Mouse (Mus musculus) MEL (cell line): ENCODE measurements around the gene Sv2b. TPM values are rescaled to one million over a fixed set of nuclear protein-coding genes. Genes with fewer than 3 reads are reported as not detected.

Experiments used
- DNase-seq: peaks from one replicate; pipeline ENCODE4 v3.0.0; 2011; ENCODE audit warnings: low read depth, low spot score
- H3K27ac ChIP-seq: 2 replicates; pipeline ENCODE4 v1.5.1; 2012; ENCODE audit warnings: low read depth, mild to moderate bottlenecking, control low read depth, low read length, moderate library complexity; ENCODE audit not compliant: control insufficient read depth
- H3K27me3 ChIP-seq, 2 experiments: fragments of 150-350 bp in 1 of 2; sonication (generic) in 1 of 2; 2 replicates each; pipeline ENCODE4 v1.6.1; 2012; ENCODE audit warnings: low read length in 2 of 2, mild to moderate bottlenecking in 2 of 2, improper control_type of control experiment in 1 of 2, moderate library complexity in 1 of 2; ENCODE audit not compliant: insufficient read depth in 2 of 2, control insufficient read depth in 1 of 2
- H3K36me3 ChIP-seq, 2 experiments: 2 replicates each; pipeline ENCODE4 v1.6.1; 2012 to 2014; ENCODE audit warnings: low read length in 2 of 2, improper control_type of control experiment in 1 of 2, inconsistent platforms in 1 of 2, mild to moderate bottlenecking in 1 of 2; ENCODE audit not compliant: insufficient read depth in 2 of 2, control insufficient read depth in 1 of 2
- H3K4me1 ChIP-seq, 2 experiments: fragments of 150-350 bp in 1 of 2; sonication (generic) in 1 of 2; 2 replicates each; pipeline ENCODE4 v1.6.1; 2012; ENCODE audit warnings: low read length in 2 of 2, improper control_type of control experiment in 1 of 2, mild to moderate bottlenecking in 1 of 2; ENCODE audit not compliant: insufficient read depth in 2 of 2, control insufficient read depth in 1 of 2
- H3K4me3 ChIP-seq, 2 experiments: fragments of 150-350 bp in 1 of 2; sonication (generic) in 1 of 2; 2 replicates each; pipeline ENCODE4 v1.5.1; 2012; ENCODE audit warnings: low read depth in 2 of 2, low read length in 2 of 2, mild to moderate bottlenecking in 2 of 2, moderate library complexity in 2 of 2, control low read depth in 1 of 2, improper control_type of control experiment in 1 of 2; ENCODE audit not compliant: control insufficient read depth in 1 of 2, insufficient read depth in 1 of 2
- H3K79me2 ChIP-seq: 2 replicates; pipeline ENCODE4 v1.6.1; 2012; ENCODE audit warnings: mild to moderate bottlenecking, low read length, moderate library complexity; ENCODE audit not compliant: control insufficient read depth, poor library complexity, insufficient read depth
- H3K9ac ChIP-seq: 2 replicates; pipeline ENCODE4 v1.6.1; 2012; ENCODE audit warnings: low read depth, mild to moderate bottlenecking, control low read depth, low read length, moderate library complexity; ENCODE audit not compliant: control insufficient read depth, poor library complexity, severe bottlenecking
- H3K9me3 ChIP-seq: fragments of 150-350 bp; sonication (generic); replicated peaks from 2 replicates; pipeline ENCODE4 v1.6.1; 2012; ENCODE audit warnings: mild to moderate bottlenecking, low read length, improper control_type of control experiment, moderate library complexity; ENCODE audit not compliant: insufficient read depth
- CHD1 ChIP-seq: IDR thresholded peaks from 2 replicates; pipeline ENCODE4 v1.6.1; 2012; ENCODE audit warnings: low read depth, mild to moderate bottlenecking, inconsistent platforms, low read length, improper control_type of control experiment
- CHD2 ChIP-seq: IDR thresholded peaks from 2 replicates; pipeline ENCODE4 v1.6.1; 2011; ENCODE audit warnings: low read length, improper control_type of control experiment
- E2F4 ChIP-seq: IDR thresholded peaks from 2 replicates; pipeline ENCODE4 v1.6.1; 2011; ENCODE audit warnings: low read depth, low read length, improper control_type of control experiment, borderline replicate concordance
- GABPA ChIP-seq: IDR thresholded peaks from 2 replicates; pipeline ENCODE4 v1.6.1; 2012; ENCODE audit warnings: low read depth, mild to moderate bottlenecking, inconsistent platforms, low read length, improper control_type of control experiment, moderate library complexity
- JUND ChIP-seq: IDR thresholded peaks from 2 replicates; pipeline ENCODE4 v1.6.1; 2011; ENCODE audit warnings: low read depth, mild to moderate bottlenecking, improper control_type of control experiment, low read length
- MAFK ChIP-seq: IDR thresholded peaks from 2 replicates; pipeline ENCODE4 v1.6.1; 2011; ENCODE audit warnings: low read depth, mild to moderate bottlenecking, low read length, improper control_type of control experiment, borderline replicate concordance
- MAX ChIP-seq: IDR thresholded peaks from 2 replicates; pipeline ENCODE4 v1.6.1; 2011; ENCODE audit warnings: low read length, improper control_type of control experiment
- MAZ ChIP-seq: IDR thresholded peaks from 2 replicates; pipeline ENCODE4 v1.6.1; 2012; ENCODE audit warnings: low read depth, mild to moderate bottlenecking, inconsistent platforms, low read length, improper control_type of control experiment
- MYB ChIP-seq: IDR thresholded peaks from 2 replicates; pipeline ENCODE4 v1.6.1; 2011; ENCODE audit warnings: mild to moderate bottlenecking, low read depth, low read length, improper control_type of control experiment
- NELFE ChIP-seq: IDR thresholded peaks from 2 replicates; pipeline ENCODE4 v1.6.1; 2011; ENCODE audit warnings: low read depth, low read length, improper control_type of control experiment
- POLR2A ChIP-seq, 2 experiments: IDR thresholded peaks; 2 replicates each; pipeline ENCODE4 v1.6.1; 2011 to 2012; ENCODE audit warnings: low read length in 2 of 2, mild to moderate bottlenecking in 2 of 2, control low read depth in 1 of 2, improper control_type of control experiment in 1 of 2, low read depth in 1 of 2, moderate library complexity in 1 of 2; ENCODE audit not compliant: control insufficient read depth in 1 of 2, insufficient read depth in 1 of 2, poor library complexity in 1 of 2
- POLR2AphosphoS5 ChIP-seq: IDR thresholded peaks from 2 replicates; pipeline ENCODE4 v1.6.1; 2012; ENCODE audit warnings: low read depth, borderline replicate concordance, mild to moderate bottlenecking, inconsistent platforms, low read length, moderate library complexity, mixed read lengths
- RCOR1 ChIP-seq: IDR thresholded peaks from 2 replicates; pipeline ENCODE4 v1.6.1; 2012; ENCODE audit warnings: low read depth, mild to moderate bottlenecking, inconsistent platforms, low read length, improper control_type of control experiment
- SIN3A ChIP-seq: IDR thresholded peaks from 2 replicates; pipeline ENCODE4 v1.6.1; 2012; ENCODE audit warnings: low read length, improper control_type of control experiment, inconsistent platforms
- SMC3 ChIP-seq: IDR thresholded peaks from 2 replicates; pipeline ENCODE4 v1.6.1; 2011; ENCODE audit warnings: low read depth, low read length, improper control_type of control experiment
- USF2 ChIP-seq, 2 experiments: IDR thresholded peaks; 2 replicates each; pipeline ENCODE4 v1.6.1; 2011 to 2012; ENCODE audit warnings: improper control_type of control experiment in 2 of 2, low read length in 2 of 2, borderline replicate concordance in 1 of 2, inconsistent platforms in 1 of 2, low read depth in 1 of 2, mild to moderate bottlenecking in 1 of 2; ENCODE audit not compliant: insufficient read depth in 1 of 2
- ZKSCAN1 ChIP-seq: IDR thresholded peaks from 2 replicates; pipeline ENCODE4 v1.6.1; 2012; ENCODE audit warnings: low read depth, mild to moderate bottlenecking, inconsistent platforms, low read length, improper control_type of control experiment, moderate library complexity
- ZMIZ1 ChIP-seq: IDR thresholded peaks from 2 replicates; pipeline ENCODE4 v1.6.1; 2012; ENCODE audit warnings: low read depth, mild to moderate bottlenecking, inconsistent platforms, low read length, improper control_type of control experiment, moderate library complexity
- polyA plus RNA-seq, 2 experiments: library from polyadenylated mRNA; stranded (reverse) in 1 of 2; unstranded in 1 of 2; fragments of >175 nt in 1 of 2; fragments of >200 nt in 1 of 2; gene quantifications; 2 replicates each; pipeline versions ENCODE4 v1.2.1 to v1.2.4; 2012; ENCODE audit warnings: low replicate concordance in 2 of 2, low read depth in 1 of 2; ENCODE audit not compliant: insufficient read length in 2 of 2, insufficient read depth in 1 of 2, missing spikeins in 1 of 2
- total RNA-seq: library from RNA; depleted of rRNA; stranded (reverse); fragments of 300-350 nt; gene quantifications from 2 replicates; pipeline ENCODE4 v1.2.3, GENCODE M21; 2012

The Sv2b gene
- total and polyA plus RNA-seq, 3 experiments, result not detected

DNA sequence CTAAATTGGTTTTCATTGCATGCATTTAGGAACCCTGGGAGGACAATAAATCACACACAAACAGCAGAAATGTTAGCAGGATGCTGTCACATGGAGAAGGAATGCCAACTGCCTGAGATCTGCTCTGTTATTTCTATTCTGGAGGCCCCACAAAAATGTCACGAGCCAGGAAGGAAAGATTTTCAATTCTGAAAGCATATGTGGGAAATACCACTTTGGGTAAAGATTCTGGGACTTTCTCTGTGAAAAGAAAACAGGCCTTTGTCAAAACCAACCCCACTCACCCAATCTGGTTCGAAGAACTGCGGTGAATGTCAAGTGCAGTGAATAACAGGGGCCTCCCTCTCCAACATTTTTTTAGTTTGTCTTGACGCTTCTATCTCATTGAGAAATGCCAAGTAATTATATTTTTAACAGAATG lies 99.8 kb downstream of the Sv2b start:
- no peaks in the 10 kb centered on the region for H3K9me3 ChIP-seq
- no peaks in the 10 kb centered on the region for H3K4me1 ChIP-seq
- no peak overlapping the region for H3K9ac ChIP-seq
- TF ChIP-seq SIN3A (no peak), ZMIZ1 (no peak), MAX (no peak), NELFE (no peak), CHD1 (no peak), MAFK (no peak), MAZ (no peak)
- TF ChIP-seq, all 39 proteins: peak for 0
- H3K79me2 ChIP-seq, result no peaks in the 10 kb centered on the region; the same call in 1 of the 2 replicates
- no peak overlapping the region for H3K4me3 ChIP-seq
- no peak for DNase-seq
- H3K27me3 ChIP-seq, result no peaks in the 10 kb centered on the region
- no peaks in the 10 kb centered on the region for H3K36me3 ChIP-seq
- no peak overlapping the region for H3K27ac ChIP-seq

- Histone ChIP-seq H3K79me2 (no peaks in the 10 kb centered on the region; the same call in 1 of the 2 replicates), H3K27ac (no peak overlapping the region), H3K36me3 (no peaks in the 10 kb centered on the region), H3K9me3 (no peaks in the 10 kb centered on the region), H3K27me3 (no peaks in the 10 kb centered on the region), H3K4me3 (no peak overlapping the region), H3K4me1 (no peaks in the 10 kb centered on the region), H3K9ac (no peak overlapping the region)
- TF ChIP-seq JUND (no peak), POLR2AphosphoS5 (no peak), CHD2 (no peak), MYB (no peak), SIN3A (no peak), USF2 (IDR thresholded peaks at IDR 0.05; ENCODE audit: borderline replicate concordance in 1 of 2, insufficient read depth in 1 of 2, low read depth in 1 of 2, low read length in 2 of 2) (no peak), SMC3 (no peak), GABPA (no peak), ZKSCAN1 (no peak), E2F4 (no peak), RCOR1 (no peak), POLR2A (IDR thresholded peaks at IDR 0.05; ENCODE audit: control insufficient read depth in 1 of 2, insufficient read depth in 1 of 2, low read depth in 1 of 2, low read length in 2 of 2, poor library complexity in 1 of 2) (no peak)
- DNase-seq, result no peak
These were observed 101.0 kb downstream of the Sv2b start for GRCm38 (mm10) chr7:75207965-75208644.
